Mouse (Mus musculus) heart, embryonic 10.5 days (tissue): ENCODE data around the gene Zfp169. TPM values are rescaled to one million over a fixed set of nuclear protein-coding genes. Genes with fewer than 3 reads are reported as not detected.
A peak's percentile ranks its signal among the peaks of the same experiment; 100 is the strongest.

ENCODE experiments used
- DNase-seq: peaks from one replicate; pipeline ENCODE4 v3.0.0-alpha.2; 2017; ENCODE audit warnings: low spot score
- H3K27ac ChIP-seq: fragments of 300-500 bp; sonication (generic); 2 replicates; pipeline ENCODE4 v1.5.1; 2016; ENCODE audit warnings: mild to moderate bottlenecking
- H3K27me3 ChIP-seq: fragments of 300-500 bp; sonication (generic); 2 replicates; pipeline ENCODE4 v1.6.1; 2016; ENCODE audit warnings: mild to moderate bottlenecking; ENCODE audit not compliant: poor library complexity, insufficient read depth, severe bottlenecking
- H3K36me3 ChIP-seq: fragments of 300-500 bp; sonication (generic); 2 replicates; pipeline ENCODE4 v1.6.1; 2016; ENCODE audit warnings: mild to moderate bottlenecking, moderate library complexity
- H3K4me1 ChIP-seq: fragments of 300-500 bp; sonication (generic); 2 replicates; pipeline ENCODE4 v1.6.1; 2016; ENCODE audit warnings: mild to moderate bottlenecking
- H3K4me3 ChIP-seq: fragments of 300-500 bp; sonication (generic); 2 replicates; pipeline ENCODE4 v1.5.1; 2016; ENCODE audit warnings: mild to moderate bottlenecking, moderate library complexity
- H3K9me3 ChIP-seq: fragments of 300-500 bp; sonication (generic); 2 replicates; pipeline ENCODE4 v1.6.1; 2016; ENCODE audit warnings: mild to moderate bottlenecking, moderate library complexity
- WGBS: fragments of 180-500 bp; shearing (Covaris S2); methylation state at CpG from one replicate; pipeline ENCODE4 v1.1.7; 2016; 5-methylcytosine and 5-hydroxymethylcytosine counted together
- microRNA counts: library from miRNA; unstranded; fragments of <30 nt; microRNA quantifications from one replicate; lab custom pipeline; 2017
- microRNA-seq: library from miRNA; unstranded; fragments of <30 nt; microRNA quantifications from one replicate; pipeline ENCODE4, GENCODE M21; 2017
- polyA plus RNA-seq: library from polyadenylated mRNA; unstranded; fragments of >200 nt; fragmentation: Nextera tagmentation; extraction: Ambion mirVana; gene quantifications from 2 replicates; pipeline ENCODE4 v1.2.1, GENCODE M21; 2016

The Zfp169 gene
- polyA plus RNA-seq, 1 experiment from 2014 or later = 3.6 TPM

DNA sequence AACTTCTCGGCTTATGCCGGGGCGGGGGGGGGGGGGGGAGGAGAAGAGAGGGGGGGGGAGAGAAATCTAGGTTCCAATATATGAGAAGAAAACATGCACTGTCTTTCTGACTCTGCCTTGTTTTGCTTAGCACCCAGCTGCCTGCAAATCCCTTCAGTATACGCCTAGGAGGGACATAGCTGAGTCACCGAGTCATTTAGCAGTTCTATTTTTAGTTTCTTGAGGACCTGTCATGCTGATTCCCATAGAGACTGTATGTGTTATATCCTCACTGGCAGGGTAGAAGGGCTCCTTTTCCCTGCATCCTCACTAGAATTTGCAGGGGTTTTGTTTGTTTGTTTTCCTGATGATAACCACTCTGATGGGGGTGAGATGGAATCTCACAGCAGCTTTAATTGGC is 20.1 kb downstream of the Zfp169 start:
- no peak for DNase-seq
- Histone ChIP-seq H3K27ac (peak overlapping the region; percentile 78; the same call in 1 of the 2 replicates), H3K4me1 (peaks cover 12% of the 10 kb centered on the region), H3K9me3 (no peaks in the 10 kb centered on the region), H3K4me3 (no peak overlapping the region), H3K36me3 (peaks cover 52% of the 10 kb centered on the region), H3K27me3 (no peaks in the 10 kb centered on the region)
- 39% methylated on average over 3 of the region's 5 CpGs for WGBS

DNA sequence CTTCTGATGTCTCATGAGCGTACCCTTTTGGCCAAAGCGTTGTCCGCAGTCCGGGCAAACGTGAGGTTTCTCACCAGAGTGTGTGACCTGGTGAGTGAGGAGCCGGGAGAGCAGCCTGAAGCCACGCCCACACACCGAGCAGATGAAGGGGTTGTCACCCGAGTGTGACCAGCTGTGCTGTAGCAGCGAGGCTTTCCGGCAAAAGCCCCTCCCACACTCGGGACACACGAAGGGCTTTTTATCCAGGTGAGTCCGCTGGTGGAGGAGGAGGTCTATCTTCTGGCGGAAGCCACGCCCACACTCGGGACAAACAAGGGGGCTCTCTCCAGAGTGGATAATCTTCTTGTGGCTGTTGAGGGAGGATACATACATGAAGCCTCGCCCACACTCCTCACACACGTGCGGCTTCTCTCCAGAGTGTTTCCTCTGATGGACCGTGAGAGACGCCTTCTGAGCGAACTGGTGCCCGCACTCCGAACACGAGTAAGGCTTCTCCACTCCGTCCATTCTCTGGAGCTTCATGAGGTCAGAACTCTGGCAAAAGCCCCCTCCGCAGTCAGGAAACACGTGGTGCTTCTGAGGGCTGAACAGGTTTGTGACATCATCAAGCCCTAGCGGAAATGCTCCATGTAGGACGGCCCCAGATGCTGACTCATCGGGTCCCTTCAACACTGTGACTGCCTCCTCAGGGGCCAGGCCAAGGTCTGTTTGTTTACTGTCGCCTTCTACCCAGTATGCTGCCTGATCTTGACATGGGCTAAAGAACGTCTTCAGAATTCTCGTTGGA is 22.7 kb downstream of the Zfp169 start:
- no peak overlapping the region for H3K4me3 ChIP-seq
- no peaks in the 10 kb centered on the region for H3K9me3 ChIP-seq
- no peak for DNase-seq
- WGBS = 87% methylated on average over 35 of the region's 35 CpGs
- H3K4me1 ChIP-seq = peaks cover 7% of the 10 kb centered on the region; the same call in 1 of the 2 replicates
- H3K27ac ChIP-seq = no peak overlapping the region
- H3K36me3 ChIP-seq = peaks cover 43% of the 10 kb centered on the region
- no peaks in the 10 kb centered on the region for H3K27me3 ChIP-seq

DNA sequence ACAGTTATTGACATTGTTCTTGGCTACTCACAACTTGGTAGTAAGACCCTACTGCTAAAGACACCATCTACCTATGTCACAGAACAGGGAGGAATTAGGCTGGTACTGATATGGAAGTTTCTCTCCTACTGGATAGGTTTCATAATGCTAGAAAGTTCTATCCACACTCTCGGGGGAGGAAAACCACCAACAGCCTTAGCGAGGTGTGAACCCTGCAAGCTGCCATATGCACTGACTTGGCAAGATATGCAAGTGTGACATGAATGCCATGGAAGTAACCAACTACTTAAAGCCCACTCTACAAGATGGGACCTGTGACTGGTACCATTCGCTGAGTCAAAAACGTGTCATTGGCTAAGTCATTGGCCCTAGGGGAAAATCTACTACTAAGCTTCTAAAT is 29.6 kb downstream of the Zfp169 start:
- WGBS = 94% methylated on average over 4 of the region's 4 CpGs
- H3K4me1 ChIP-seq = no peaks in the 10 kb centered on the region
- DNase-seq = no peak
- H3K4me3 ChIP-seq = no peak overlapping the region
- peaks cover 11% of the 10 kb centered on the region for H3K36me3 ChIP-seq
- no peak overlapping the region for H3K27ac ChIP-seq
- H3K27me3 ChIP-seq = no peaks in the 10 kb centered on the region
- no peaks in the 10 kb centered on the region for H3K9me3 ChIP-seq

DNA sequence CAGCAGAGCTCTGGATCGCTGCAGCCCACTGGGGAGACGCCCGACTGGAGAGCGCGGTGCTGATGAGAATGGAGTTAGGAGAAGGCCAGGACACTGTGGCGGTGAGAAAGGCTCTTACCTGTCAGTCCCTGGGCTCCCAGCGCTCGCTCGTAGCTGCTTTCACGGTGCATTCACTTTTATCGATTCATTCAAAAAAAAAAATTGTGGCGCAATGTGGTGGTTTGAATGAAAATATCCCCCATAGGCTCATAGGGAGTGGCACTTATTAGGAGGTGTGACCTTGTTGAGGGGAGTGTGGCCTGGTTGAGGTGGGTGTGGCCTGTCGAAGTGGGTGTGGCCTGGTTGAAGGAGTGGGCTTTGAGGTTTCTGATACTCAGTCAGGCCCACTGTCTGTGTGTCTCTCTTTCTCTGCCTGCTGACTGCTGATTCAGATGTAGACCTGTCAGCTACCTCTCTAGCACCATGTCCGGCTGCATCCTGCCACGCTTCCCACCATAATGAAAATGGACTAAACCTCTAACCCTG is 44.5 kb downstream of the Zfp169 start:
- Histone ChIP-seq H3K27me3 (peaks cover 12% of the 10 kb centered on the region; the same call in 1 of the 2 replicates), H3K36me3 (no peaks in the 10 kb centered on the region), H3K4me1 (0 out of 2 replicates have a peak, but pooled peaks cover 3% of the 10 kb centered on the region), H3K9me3 (no peaks in the 10 kb centered on the region), H3K4me3 (no peak overlapping the region), H3K27ac (no peak overlapping the region)
- DNase-seq = peak; percentile 61
- WGBS = 56% methylated on average over 15 of the region's 15 CpGs

DNA sequence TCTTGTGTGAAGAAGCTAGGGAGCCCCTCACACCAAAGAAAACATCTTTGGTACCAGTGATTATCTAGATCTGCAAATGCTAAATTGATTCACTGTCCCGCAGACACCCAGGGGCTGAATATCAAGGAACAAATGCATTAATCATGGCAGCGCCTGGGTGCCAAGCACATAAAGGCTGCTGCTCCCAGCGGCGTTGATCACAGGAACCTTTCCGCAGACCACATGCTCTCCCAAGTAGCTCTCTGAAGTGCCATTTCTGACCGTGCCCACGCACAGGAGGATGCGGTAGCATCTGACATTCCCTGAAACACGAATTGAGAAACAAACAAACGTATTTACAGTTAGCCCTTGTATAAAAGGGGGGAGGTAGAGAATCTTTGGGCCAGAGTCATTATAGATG is 47.1 kb downstream of the Zfp169 start:
- DNase-seq = no peak
- Histone ChIP-seq H3K27me3 (peaks cover 12% of the 10 kb centered on the region; the same call in 1 of the 2 replicates), H3K9me3 (no peaks in the 10 kb centered on the region), H3K27ac (no peak overlapping the region), H3K4me1 (0 out of 2 replicates have a peak, but pooled peaks cover 3% of the 10 kb centered on the region), H3K4me3 (no peak overlapping the region), H3K36me3 (no peaks in the 10 kb centered on the region)
- WGBS = 64% methylated on average over 10 of the region's 10 CpGs

DNA sequence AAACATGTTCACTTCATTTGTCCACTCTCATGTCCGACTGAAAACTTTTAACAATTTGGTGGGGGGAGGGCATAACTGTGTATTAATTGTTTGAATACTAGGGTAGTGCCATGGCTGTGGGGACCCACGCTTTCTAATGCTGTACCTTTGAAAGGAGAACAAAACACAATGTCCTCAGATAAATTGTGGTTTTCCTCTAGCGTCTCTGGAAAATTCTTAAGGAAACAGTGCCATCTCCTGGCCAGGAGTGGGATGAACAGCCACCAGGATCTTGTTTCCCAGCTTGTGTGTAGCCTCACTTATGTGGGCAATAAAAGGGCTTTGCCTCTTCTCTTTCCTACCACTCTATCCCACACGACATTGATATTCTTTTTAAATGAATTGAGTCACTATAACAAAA is 49.1 kb downstream of the Zfp169 start:
- 23% methylated on average over 4 of the region's 4 CpGs for WGBS
- Histone ChIP-seq H3K36me3 (no peaks in the 10 kb centered on the region), H3K27me3 (peaks cover 12% of the 10 kb centered on the region; the same call in 1 of the 2 replicates), H3K4me1 (0 out of 2 replicates have a peak, but pooled peaks cover 3% of the 10 kb centered on the region), H3K27ac (no peak overlapping the region), H3K9me3 (no peaks in the 10 kb centered on the region), H3K4me3 (no peak overlapping the region)
- peak; percentile 83 for DNase-seq

DNA sequence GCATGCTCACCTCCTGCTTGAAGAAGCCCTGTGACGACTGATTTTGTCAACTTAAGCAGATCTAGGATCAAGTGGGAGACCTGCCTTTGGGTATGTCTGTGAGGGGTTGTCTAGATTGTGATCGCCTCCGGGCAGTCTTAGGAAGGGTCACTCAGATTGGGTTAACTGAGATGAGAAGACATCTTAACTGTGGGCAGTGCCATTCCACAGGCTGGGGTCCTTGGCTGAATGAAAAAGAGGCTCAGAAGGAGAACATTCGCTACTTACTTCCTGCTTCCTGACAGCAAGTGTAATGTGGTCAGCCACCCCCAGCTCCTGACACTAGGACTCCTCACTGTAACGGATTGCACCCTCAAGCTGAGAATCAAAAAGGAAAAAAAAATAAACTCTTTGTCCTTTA is 54.0 kb downstream of the Zfp169 start:
- H3K9me3 ChIP-seq = no peaks in the 10 kb centered on the region
- peaks cover 6% of the 10 kb centered on the region for H3K4me1 ChIP-seq
- peak; percentile 63 for DNase-seq
- 73% methylated on average over 5 of the region's 5 CpGs for WGBS
- H3K27ac ChIP-seq = no peak overlapping the region
- no peaks in the 10 kb centered on the region for H3K27me3 ChIP-seq
- H3K36me3 ChIP-seq = no peaks in the 10 kb centered on the region
- no peak overlapping the region for H3K4me3 ChIP-seq

DNA sequence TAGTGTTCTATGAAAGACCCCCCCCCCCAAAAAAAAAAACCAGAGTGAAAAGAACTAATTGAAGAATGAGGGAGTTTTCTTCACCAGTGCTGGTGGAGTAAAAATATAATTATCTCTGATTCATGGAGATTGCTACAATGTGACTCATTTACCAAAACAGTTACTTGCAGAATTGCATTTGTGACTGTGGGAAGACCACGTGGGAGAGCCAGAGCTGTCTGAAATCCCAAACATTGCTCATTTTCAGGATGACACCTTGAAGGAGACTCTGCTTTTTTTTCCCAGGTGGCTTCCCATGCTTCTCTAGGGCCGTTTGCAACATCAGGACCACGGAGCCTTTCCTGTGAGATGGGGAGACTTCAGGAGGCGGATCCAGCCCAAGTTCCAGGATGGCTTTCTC is 65.1 kb downstream of the Zfp169 start:
- 0 out of 2 replicates have a peak overlapping the region, but pooled peaks have one; percentile 16 for H3K27ac ChIP-seq
- no peak for DNase-seq
- WGBS = 32% methylated on average over 4 of the region's 4 CpGs

DNA sequence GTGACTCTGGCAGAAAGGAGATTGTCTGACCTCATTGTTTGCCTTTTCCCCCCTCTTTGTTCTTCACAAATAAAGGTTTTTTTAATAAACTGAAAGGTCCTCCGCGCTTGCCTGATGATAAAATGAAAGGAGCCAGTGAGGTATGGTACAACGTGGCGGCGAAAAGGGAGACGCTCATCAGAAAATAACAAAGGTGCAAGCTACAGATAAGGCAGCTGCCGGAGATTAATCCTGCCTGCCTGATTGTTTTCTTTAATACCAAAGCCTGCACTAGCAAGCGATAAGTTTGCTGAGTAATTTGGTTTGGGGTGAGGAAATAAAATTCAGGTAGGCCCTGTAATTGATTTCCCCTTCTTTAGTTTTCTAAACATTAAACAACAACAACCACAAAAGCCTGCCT is 69.3 kb downstream of the Zfp169 start:
- no peak for DNase-seq

More for the DNA sequence above, 65.1 kb downstream of the Zfp169 start:
- peaks cover 34% of the 10 kb centered on the region for H3K4me1 ChIP-seq
- H3K9me3 ChIP-seq = no peaks in the 10 kb centered on the region
- 0 out of 2 replicates have a peak, but pooled peaks cover 4% of the 10 kb centered on the region for H3K27me3 ChIP-seq
- H3K36me3 ChIP-seq = no peaks in the 10 kb centered on the region
- H3K4me3 ChIP-seq = no peak overlapping the region

DNA sequence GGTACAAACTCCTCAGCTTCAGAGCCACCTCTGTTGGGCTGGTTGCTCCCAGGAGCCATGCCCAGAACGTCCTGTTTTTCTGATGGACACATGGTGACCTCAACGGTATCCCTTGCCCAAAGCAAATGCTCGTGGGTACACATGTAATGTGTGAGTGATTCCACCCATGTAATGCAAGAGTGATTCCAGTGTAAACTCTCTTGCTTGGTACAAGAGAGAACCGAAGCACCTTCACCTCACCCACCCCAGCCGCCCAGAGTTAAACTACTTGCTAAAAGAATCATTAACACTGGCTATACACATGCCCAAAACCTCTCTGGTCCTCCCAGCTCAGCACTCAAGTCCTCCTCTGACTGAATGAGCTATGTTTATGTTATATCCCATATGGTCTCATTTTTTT is 74.9 kb downstream of the Zfp169 start:
- Histone ChIP-seq H3K9me3 (no peaks in the 10 kb centered on the region), H3K4me1 (peaks cover 15% of the 10 kb centered on the region), H3K4me3 (no peak overlapping the region), H3K27me3 (no peaks in the 10 kb centered on the region), H3K36me3 (no peaks in the 10 kb centered on the region), H3K27ac (no peak overlapping the region)
- WGBS = 79% methylated on average over 5 of the region's 5 CpGs
- DNase-seq = no peak

More for the DNA sequence above, 69.3 kb downstream of the Zfp169 start:
- Histone ChIP-seq H3K9me3 (no peaks in the 10 kb centered on the region), H3K4me1 (peaks cover 23% of the 10 kb centered on the region), H3K27ac (no peak overlapping the region), H3K4me3 (no peak overlapping the region), H3K36me3 (no peaks in the 10 kb centered on the region), H3K27me3 (0 out of 2 replicates have a peak, but pooled peaks cover 4% of the 10 kb centered on the region)
- 27% methylated on average over 8 of the region's 8 CpGs for WGBS

MicroRNAs encoded within 50 kb of the gene (microRNA counts, 519-probe panel; counts per million panel counts)
- microRNA mmu-let-7a (lab: Ali Mortazavi, UCI) = not detected
- 6,162 counts per million, percentile 60 among the panel's probes with 10 or more counts for microRNA mmu-let-7d (lab: Ali Mortazavi, UCI)
- microRNA mmu-let-7f (lab: Ali Mortazavi, UCI) = 2,480 counts per million, percentile 6 among the panel's probes with 10 or more counts

Small RNA genes lying within 50 kb of the gene (microRNA-seq; reads per million reads assigned to microRNA genes)
- not detected for gene Gm24111
- 21.2 reads per million, percentile 33 among the genes with 10 or more reads in this experiment for gene Mirlet7a-1
- 1,478 reads per million, percentile 82 among the genes with 10 or more reads in this experiment for gene Mirlet7d
- gene Mirlet7f-1 = not detected

Other genes starting within 250 kb of the Zfp169 start
- gene A830005F24Rik, start 119 bp upstream of the Zfp169 start, polyA plus RNA-seq = 1.6 and 2.0 TPM in 2 replicates
- 5.1 and 7.0 TPM in 2 replicates for gene Ptpdc1, start 112.2 kb upstream of the Zfp169 start, polyA plus RNA-seq
- gene Barx1, start 149.5 kb upstream of the Zfp169 start, polyA plus RNA-seq = 2.6 and 11.7 TPM in 2 replicates